Mouse (Mus musculus) CH12.LX (cell line): Measurements from ENCODE around the gene Igll1.

ENCODE experiments used
- ELF1 ChIP-seq: IDR thresholded peaks from 2 replicates; pipeline ENCODE4 v1.6.1; 2014; ENCODE audit warnings: low read depth, mild to moderate bottlenecking, inconsistent platforms, low read length, improper control_type of control experiment
- MXI1 ChIP-seq: IDR thresholded peaks from 2 replicates; pipeline ENCODE4 v1.6.1; 2011; ENCODE audit warnings: mild to moderate bottlenecking, low read depth, low read length, improper control_type of control experiment
- USF2 ChIP-seq: conservative IDR thresholded peaks from 2 replicates; pipeline ENCODE4 v1.6.1; 2011; ENCODE audit warnings: low read depth, low read length, improper control_type of control experiment

GRCm38 (mm10) chr16:16896382-16897055 lies 32.7 kb upstream of the Igll1 start, which contains the start of gene Ppm1f:
- TF ChIP-seq MXI1: peak; percentile 93
- peak; percentile 88 for TF ChIP-seq ELF1
- no peak; the same call in 1 of the 2 replicates for TF ChIP-seq USF2
